Mouse (Mus musculus): ENCODE results near the gene Iqcg.

DNA sequence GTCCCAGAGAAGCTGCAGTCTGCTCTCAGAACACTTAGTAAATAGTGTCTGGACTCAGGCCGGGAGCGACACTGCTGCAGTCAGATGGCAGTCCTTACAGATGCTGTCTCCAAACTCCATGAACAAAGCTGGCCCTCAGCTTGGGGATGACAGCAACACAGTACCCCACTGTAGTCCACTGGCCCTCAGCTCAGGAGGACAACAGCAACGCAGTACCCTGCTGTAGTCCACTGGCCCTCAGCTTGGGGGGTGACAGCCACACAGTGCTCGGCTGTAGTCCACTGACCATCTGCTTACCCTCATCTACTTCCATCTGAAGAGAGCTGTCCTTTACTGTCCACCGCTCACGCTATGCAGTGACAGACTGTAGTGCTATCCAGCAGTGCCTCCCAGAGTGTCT, 45.9 kb downstream of the Iqcg start:
- TF ChIP-seq CTCF (conservative IDR thresholded peaks at IDR 0.05; ENCODE audit: low read length) (no peak), POU5F1 (IDR thresholded peaks at IDR 0.05; ENCODE audit: borderline replicate concordance, low read length) (no peak), NANOG (IDR thresholded peaks at IDR 0.05; ENCODE audit: borderline replicate concordance, low read length) (no peak)
